Mouse (Mus musculus) erythroid progenitor cell, adult 5-6 weeks (primary cell): ENCODE data around the gene Dmc1. TPM values are rescaled to one million over a fixed set of nuclear protein-coding genes. Genes with fewer than 3 reads are reported as not detected.
A peak's percentile ranks its signal among the peaks of the same experiment; 100 is the strongest.

Experiments used
- ATAC-seq: replicated peaks from 2 replicates; pipeline ENCODE4 v1.8.0; 2016; ENCODE audit warnings: moderate number of reproducible peaks, mild to moderate bottlenecking, moderate TSS enrichment, inconsistent platforms; ENCODE audit not compliant: poor library complexity, low FRiP score, severe bottlenecking
- total RNA-seq, 2 experiments: library from RNA; stranded (forward) in 1 of 2; stranded (reverse) in 1 of 2; fragments of 150-400 nt in 1 of 2; fragments of 186-747, 209-891 nt in 1 of 2; gene quantifications; 2 replicates each; pipeline versions ENCODE4 v1.2.3 to v1.2.4; 2015 to 2017; ENCODE audit warnings: low replicate concordance in 2 of 2

The Dmc1 gene
- 15.5 TPM in 1 of 2 replicates, not detected in the other for total RNA-seq (2015; ENCODE audit: low replicate concordance)
- total RNA-seq (2017; ENCODE audit: low replicate concordance), result 1.0 TPM in 1 of 2 replicates, not detected in the other

GRCm38 (mm10) chr15:79604990-79605665 lies at the start of gene Dmc1:
TSS of gene Dmc1 (minus strand) at chr15:79605109.
- ATAC-seq, result no peak

GRCm38 (mm10) chr15:79651481-79651880 lies 46.6 kb upstream of the Dmc1 start:
- no peak for ATAC-seq

GRCm38 (mm10) chr15:79650569-79650968 lies 45.7 kb upstream of the Dmc1 start:
- ATAC-seq, result 0 out of 2 replicates have a peak, but pooled peaks have one; percentile 55

- ATAC-seq, result no peak
These were observed 43.2 kb upstream of the Dmc1 start for GRCm38 (mm10) chr15:79648130-79648529.

- ATAC-seq, result no peak
These were observed 40.6 kb upstream of the Dmc1 start for GRCm38 (mm10) chr15:79645483-79645882.

GRCm38 (mm10) chr15:79641135-79641817 lies 36.4 kb upstream of the Dmc1 start:
- ATAC-seq, result no peak

GRCm38 (mm10) chr15:79630471-79630870 lies 25.6 kb upstream of the Dmc1 start:
- no peak for ATAC-seq

- ATAC-seq, result no peak
These were observed 15.0 kb upstream of the Dmc1 start for GRCm38 (mm10) chr15:79619770-79620414.

- no peak for ATAC-seq
These were observed 13.5 kb upstream of the Dmc1 start for GRCm38 (mm10) chr15:79618456-79618855.

GRCm38 (mm10) chr15:79617135-79617534 lies 12.2 kb upstream of the Dmc1 start:
- ATAC-seq, result no peak

- ATAC-seq, result no peak
These were observed 11.8 kb upstream of the Dmc1 start for GRCm38 (mm10) chr15:79616729-79617128.

GRCm38 (mm10) chr15:79615501-79615900 lies 10.6 kb upstream of the Dmc1 start:
- no peak for ATAC-seq

GRCm38 (mm10) chr15:79609226-79609625 lies 4.3 kb upstream of the Dmc1 start:
- no peak for ATAC-seq

GRCm38 (mm10) chr15:79608214-79608613 lies 3.3 kb upstream of the Dmc1 start:
- no peak for ATAC-seq

- no peak for ATAC-seq
These were observed 2.8 kb upstream of the Dmc1 start for GRCm38 (mm10) chr15:79607757-79608156.

- ATAC-seq, result no peak
These were observed 1.3 kb upstream of the Dmc1 start for GRCm38 (mm10) chr15:79606161-79606560.

GRCm38 (mm10) chr15:79600176-79600575 lies 4.7 kb downstream of the Dmc1 start:
- no peak for ATAC-seq

- no peak for ATAC-seq
These were observed 6.2 kb downstream of the Dmc1 start for GRCm38 (mm10) chr15:79598715-79599114.

- ATAC-seq, result no peak
These were observed 23.3 kb downstream of the Dmc1 start for GRCm38 (mm10) chr15:79581581-79581980.

- no peak for ATAC-seq
These were observed 27.1 kb downstream of the Dmc1 start for GRCm38 (mm10) chr15:79577671-79578426.
